Mouse (Mus musculus): ENCODE measurements around the gene Fam126a. TPM values are rescaled to one million over a fixed set of nuclear protein-coding genes. Genes with fewer than 3 reads are reported as not detected.

Fam126a gene
- total RNA-seq (2014; fragmentation: Nextera tagmentation): 11.3 and 15.1 TPM in 2 replicates
- total RNA-seq (2017): 10.6 and 16.3 TPM in 2 replicates

DNA sequence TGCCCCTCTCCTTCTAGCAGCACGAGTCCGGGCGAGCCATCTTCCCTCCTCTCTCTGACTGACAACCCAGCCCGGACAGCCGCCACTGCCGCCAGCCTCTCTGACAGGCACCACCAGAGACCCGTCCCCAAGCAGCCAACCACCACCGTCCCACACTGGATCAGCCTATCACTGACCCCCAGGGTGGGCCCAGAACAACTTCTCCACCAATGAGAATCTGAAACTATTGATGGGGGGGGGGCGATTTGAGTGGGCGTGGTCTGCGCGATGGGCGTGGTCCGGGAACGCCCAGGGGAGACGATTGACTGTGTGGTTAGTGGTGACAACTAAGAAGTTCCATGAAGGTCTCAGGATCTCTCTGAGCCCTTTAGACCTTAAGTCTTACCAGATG lies at the start of gene Fam126a:
TSS of gene Fam126a (minus strand) at position 112 of the 391 bp plus-strand sequence.
- peak; percentile 95 for ATAC-seq (replicated peaks; ENCODE audit: poor library complexity, severe bottlenecking)

GRCm38 (mm10) chr5:24078420-24079179 lies 48.1 kb upstream of the Fam126a start:
- no peak for ATAC-seq (replicated peaks; ENCODE audit: poor library complexity, severe bottlenecking)

- ATAC-seq (replicated peaks; ENCODE audit: poor library complexity, severe bottlenecking): no peak
These were observed 47.3 kb upstream of the Fam126a start for GRCm38 (mm10) chr5:24077739-24078306.

- peak; percentile 66 for ATAC-seq (replicated peaks; ENCODE audit: poor library complexity, severe bottlenecking)
These were observed 46.7 kb upstream of the Fam126a start for GRCm38 (mm10) chr5:24076986-24077718.

GRCm38 (mm10) chr5:24072031-24072430 lies 41.5 kb upstream of the Fam126a start:
- ATAC-seq (replicated peaks; ENCODE audit: poor library complexity, severe bottlenecking): no peak

DNA sequence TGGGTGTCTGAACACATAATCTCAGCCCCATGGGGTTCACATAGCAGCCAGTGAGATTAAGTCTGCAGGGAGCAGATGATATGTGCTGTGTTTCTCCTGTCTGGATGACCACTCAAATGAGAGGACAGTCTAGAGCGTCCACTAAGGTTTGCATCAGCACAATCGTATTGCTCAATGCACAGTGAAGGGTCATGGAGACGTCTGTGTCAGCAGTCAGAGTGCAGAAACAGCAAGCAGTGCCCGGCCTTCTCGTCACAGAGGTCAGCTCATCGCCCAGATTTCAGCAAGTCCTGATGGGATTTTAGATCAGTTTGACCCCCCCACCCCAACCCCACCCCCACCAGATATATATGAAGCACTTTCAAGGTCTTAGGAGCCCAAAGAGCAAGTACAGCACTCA lies 38.5 kb upstream of the Fam126a start:
- ATAC-seq (replicated peaks; ENCODE audit: poor library complexity, severe bottlenecking): no peak

DNA sequence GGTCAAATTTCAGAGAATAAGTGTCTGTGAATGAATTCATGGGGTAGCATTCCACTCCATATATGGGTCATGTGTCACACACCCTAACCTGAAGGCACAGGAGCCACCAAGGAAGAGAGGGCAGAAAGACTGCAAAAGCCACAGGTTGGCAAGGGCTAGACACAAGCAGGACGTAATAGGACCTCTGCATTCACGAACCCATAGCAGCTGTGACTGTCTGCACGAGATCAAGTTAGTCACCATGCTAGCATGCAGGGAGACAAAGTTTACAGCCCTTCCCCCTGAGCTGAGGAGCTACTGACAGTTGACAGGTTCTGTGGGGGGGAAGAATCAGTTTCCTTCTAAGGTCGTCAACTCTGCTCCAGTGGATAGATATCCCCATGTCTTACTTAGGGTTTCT lies 33.1 kb upstream of the Fam126a start:
- no peak for ATAC-seq (replicated peaks; ENCODE audit: poor library complexity, severe bottlenecking)

- no peak for ATAC-seq (replicated peaks; ENCODE audit: poor library complexity, severe bottlenecking)
These were observed 32.5 kb upstream of the Fam126a start for GRCm38 (mm10) chr5:24063034-24063433.

DNA sequence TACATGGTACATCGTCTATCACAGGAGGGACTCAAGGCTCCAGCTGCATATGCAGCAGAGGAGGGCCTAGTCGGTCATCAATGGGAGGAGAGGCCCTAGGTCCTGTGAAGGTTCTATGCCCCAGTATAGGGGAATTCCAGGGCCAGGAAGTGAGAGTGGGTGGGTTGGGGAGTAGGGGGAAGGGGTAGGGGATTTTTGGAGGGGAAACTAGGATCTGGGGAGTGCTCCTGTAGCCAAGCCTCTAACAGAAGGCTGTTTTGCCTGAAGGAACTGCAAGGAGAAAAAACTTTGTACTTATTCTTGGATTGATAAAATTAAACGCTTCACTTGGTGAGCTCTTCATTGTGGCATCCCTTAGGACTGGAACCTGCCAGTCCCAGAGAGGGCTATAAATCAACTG lies 30.5 kb upstream of the Fam126a start:
- no peak for ATAC-seq (replicated peaks; ENCODE audit: poor library complexity, severe bottlenecking)

- no peak for ATAC-seq (replicated peaks; ENCODE audit: poor library complexity, severe bottlenecking)
These were observed 27.1 kb upstream of the Fam126a start for GRCm38 (mm10) chr5:24057592-24057991.

- ATAC-seq (replicated peaks; ENCODE audit: poor library complexity, severe bottlenecking): no peak
These were observed 26.4 kb upstream of the Fam126a start for GRCm38 (mm10) chr5:24056865-24057264.

DNA sequence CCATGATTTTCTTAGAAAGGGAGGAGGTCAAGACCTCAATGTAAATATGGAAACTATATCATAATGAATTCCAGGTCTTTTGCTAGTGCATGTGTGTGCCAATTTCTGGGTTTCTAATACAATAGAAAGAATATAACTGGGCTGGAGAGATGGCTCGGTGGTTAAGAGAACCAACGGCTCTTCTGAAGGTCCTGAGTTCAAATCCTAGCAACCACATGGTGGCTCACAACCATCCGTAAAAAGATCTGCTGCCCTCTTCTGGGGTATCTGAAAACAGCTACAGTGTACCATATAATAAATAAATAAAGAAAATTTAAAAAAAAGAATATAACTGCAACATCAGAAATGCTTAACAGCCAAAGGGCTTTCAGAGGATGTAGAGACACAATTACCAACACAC lies 23.9 kb upstream of the Fam126a start:
- ATAC-seq (replicated peaks; ENCODE audit: poor library complexity, severe bottlenecking): no peak

- peak; percentile 25; the same call in 1 of the 2 replicates for ATAC-seq (replicated peaks; ENCODE audit: poor library complexity, severe bottlenecking)
These were observed 23.0 kb upstream of the Fam126a start for GRCm38 (mm10) chr5:24053245-24054190.

GRCm38 (mm10) chr5:24051755-24052675 lies 21.5 kb upstream of the Fam126a start:
- ATAC-seq (replicated peaks; ENCODE audit: poor library complexity, severe bottlenecking): peak; percentile 27

GRCm38 (mm10) chr5:24047821-24048220 lies 17.3 kb upstream of the Fam126a start:
- ATAC-seq (replicated peaks; ENCODE audit: poor library complexity, severe bottlenecking): no peak

DNA sequence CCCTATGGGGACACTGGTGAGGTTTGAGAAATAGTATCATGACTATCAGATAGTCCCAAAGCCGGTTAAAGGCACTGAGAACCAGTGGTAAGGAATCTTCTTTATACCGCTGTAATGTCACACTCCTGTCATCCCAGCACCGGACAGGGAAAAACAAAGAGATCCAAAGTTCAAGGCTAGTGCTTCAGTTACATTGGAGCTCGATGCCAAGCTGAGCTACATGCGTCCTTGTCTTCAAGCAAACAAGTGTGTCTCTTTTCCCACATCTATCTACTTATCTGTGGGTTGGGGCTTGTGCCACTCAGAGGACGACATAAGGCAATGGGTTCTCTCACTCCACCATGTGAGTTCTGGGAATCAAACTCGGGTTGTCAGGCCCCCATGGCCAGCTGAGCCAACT lies 16.5 kb upstream of the Fam126a start:
- no peak for ATAC-seq (replicated peaks; ENCODE audit: poor library complexity, severe bottlenecking)

DNA sequence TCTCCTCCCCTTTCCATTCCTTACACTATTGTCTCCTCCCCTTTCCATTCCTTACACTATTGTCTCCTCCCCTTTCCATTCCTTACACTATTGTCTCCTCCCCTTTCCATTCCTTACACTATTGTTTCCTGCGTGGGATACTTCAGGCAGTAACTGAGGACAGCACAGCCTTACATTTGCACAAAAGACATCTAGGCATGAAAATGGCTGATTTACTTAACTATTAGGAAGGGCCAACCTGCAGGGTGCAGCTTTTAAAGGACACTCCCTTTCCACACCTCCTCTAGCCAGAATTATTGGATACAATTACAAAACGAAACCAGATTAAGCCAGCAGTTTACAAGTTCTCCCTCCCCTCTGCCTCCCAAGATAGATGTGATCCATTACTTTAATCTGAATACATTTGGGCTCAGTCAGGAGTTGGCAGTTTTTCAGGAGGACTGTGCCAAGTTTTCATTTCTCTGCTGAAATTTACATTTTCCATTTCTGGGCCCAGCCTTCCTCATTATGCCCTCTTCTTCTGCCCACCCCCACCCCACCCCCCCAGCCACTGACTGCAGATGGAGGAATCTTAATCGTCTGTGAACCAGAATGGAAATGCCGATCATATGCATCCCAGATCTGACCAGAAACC lies 15.6 kb upstream of the Fam126a start:
- ATAC-seq (replicated peaks; ENCODE audit: poor library complexity, severe bottlenecking): no peak

DNA sequence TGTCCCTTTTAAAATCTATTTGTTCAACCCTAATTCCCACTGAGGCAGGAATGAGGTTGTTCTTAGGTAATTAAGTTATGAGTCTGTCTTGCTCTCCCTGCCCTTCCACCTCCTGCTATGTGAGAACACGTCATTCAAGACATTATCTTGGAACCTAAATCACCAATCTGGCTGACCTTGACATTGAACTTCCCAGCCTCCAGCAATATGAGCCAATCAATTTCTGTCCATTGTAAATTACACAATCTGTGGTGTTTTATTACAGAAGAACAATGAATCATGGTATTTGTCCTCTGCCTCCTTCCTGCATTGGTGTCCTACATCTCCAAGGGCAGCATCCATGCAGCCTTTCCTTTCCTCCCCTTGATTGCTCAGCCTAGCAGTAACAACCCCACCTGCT lies 13.9 kb upstream of the Fam126a start:
- ATAC-seq (replicated peaks; ENCODE audit: poor library complexity, severe bottlenecking): no peak

DNA sequence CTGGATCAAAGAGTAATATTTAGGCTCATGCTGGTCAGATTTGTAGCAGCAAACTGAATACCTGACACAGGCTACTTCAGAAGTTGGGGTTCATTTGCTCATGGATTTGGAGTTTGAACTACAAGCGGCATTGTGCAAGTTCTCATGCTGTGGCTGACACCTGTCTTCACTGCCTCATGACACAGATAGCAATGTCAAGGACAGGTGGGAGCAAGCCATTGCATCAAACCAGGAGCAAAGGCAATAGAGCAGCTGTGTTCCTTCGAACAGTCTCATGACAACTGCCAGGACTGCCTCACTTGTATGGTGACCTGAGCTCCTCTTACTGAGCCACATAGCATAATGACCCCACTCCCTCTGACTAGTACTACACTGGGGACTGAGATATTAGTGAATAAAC lies 12.9 kb upstream of the Fam126a start:
- ATAC-seq (replicated peaks; ENCODE audit: poor library complexity, severe bottlenecking): no peak
